Mouse (Mus musculus) neutrophil, adult 5-6 weeks (primary cell): ENCODE data around the gene Pfpl. TPM values are rescaled to one million over a fixed set of nuclear protein-coding genes. Genes with fewer than 3 reads are reported as not detected.

Experiments
- ATAC-seq: fragments of 151-379, 151-347 bp; 2 replicates; pipeline ENCODE4 v1.8.0; 2017; ENCODE audit warnings: mild to moderate bottlenecking, moderate TSS enrichment; ENCODE audit not compliant: insufficient number of reproducible peaks, poor library complexity, low FRiP score, severe bottlenecking; ENCODE audit errors: extremely low read depth
- total RNA-seq: library from RNA; stranded (forward); fragments of 200-1000 nt; gene quantifications from 2 replicates; pipeline ENCODE4 v1.2.3, GENCODE M21; 2017

The Pfpl gene
- total RNA-seq, 1 experiment from 2014 or later: not detected

GRCm38 (mm10) chr19:12462851-12463721 lies 35.4 kb downstream of the Pfpl start:
- no peak for ATAC-seq

DNA sequence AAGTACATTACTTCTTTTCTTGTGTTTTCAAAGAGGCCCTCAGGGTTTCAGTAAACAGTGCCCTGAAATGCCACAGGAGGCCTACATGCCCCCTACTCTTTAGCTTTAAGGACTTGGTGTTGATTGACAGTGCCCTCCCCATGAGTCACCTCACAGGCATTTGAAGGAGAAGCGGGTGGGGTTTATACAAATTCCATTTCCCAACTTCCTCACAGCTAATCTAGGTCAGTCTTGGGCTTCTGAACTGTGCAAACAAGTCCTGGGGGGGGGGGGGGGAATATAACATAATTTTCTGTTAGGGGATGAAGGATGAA lies 36.0 kb downstream of the Pfpl start:
- ATAC-seq: peak; percentile 19; the same call in 1 of the 2 replicates

- peak; percentile 51 for ATAC-seq
Observed at GRCm38 (mm10) chr19:12464127-12464526, 36.4 kb downstream of the Pfpl start.

DNA sequence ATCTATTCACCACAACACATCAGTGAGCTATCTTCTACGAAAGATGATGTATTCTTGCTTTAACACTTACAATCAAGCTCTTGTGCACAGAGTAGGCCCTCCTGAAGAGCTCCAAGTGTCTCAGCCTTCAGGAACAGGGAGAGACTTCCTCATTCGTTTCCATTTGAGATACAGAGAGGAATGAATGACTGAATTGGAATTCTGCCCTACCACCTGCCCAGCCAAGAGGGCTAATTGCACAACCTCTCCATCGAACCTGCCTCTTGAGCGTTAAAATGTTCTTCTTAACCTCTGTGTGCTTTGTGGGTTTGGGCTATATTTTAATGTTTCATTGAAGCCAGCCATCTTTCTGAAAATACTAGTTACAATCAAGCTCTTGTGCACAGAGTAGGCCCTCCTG lies 37.0 kb downstream of the Pfpl start:
- no peak for ATAC-seq

DNA sequence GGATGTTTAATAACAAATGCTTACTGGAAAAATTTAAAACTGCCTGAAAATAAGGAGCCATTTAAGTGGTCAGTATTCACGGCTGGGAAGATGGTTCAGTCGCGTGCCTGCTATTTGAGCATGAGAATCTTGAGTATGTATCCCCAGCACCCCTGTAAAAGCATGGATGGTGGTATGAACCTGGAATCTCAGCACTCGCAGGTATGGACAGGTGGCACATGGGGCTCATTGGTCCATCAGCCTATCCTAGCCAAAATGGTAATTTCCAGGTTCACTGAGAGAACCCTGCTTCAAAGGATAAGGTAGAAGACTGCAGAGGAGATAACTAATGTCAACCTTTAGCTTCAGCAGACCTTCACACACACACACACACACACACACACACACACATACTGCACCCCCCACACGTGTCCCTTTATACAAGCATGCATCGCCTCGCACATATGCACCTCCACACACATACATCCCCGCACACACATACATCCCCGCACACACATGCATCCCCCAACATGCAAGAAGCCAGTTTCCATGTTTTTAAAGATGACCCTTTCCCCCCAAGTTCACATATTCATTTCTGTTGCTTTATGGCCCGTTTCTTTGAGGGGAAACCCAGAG lies 37.9 kb downstream of the Pfpl start:
- no peak for ATAC-seq

DNA sequence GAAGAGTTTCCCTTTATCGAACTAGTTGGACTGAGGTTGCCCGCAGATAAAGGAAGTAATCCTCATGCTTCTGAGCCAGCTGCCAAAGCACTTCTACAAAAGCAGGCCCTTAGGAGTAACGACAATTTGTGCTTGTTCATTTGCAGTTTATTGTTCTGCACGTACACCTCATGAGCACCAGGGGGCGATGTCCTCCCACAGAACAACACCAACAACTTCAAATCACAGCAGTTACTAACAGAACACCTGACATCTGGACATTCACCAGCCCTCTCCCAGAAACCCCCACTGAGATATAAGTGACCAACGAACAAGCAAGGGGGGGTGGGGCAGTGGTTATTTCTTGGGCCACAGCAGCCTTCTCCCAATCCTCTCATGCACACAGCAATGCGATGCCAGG lies 38.5 kb downstream of the Pfpl start:
- peak; percentile 87 for ATAC-seq

DNA sequence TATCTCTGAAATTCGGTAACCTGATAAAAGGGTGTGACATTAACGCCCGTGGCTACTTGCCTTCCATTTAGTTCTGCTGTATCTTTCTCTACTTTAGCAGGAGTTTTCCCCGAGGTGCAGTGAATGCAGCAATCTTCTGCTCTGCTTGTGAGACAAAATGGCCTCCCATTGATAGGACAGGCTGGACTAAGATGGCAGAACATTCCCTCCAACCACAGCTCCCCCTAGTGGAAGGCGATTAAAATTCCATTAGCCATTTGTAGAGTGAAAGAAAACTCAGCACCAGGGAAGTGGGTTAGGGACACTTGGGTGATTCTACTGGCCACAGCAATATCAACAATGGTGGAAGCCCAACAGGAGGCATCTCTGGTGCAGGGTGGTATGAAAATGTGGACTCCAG lies 39.7 kb downstream of the Pfpl start:
- ATAC-seq: peak; percentile 34; the same call in 1 of the 2 replicates

DNA sequence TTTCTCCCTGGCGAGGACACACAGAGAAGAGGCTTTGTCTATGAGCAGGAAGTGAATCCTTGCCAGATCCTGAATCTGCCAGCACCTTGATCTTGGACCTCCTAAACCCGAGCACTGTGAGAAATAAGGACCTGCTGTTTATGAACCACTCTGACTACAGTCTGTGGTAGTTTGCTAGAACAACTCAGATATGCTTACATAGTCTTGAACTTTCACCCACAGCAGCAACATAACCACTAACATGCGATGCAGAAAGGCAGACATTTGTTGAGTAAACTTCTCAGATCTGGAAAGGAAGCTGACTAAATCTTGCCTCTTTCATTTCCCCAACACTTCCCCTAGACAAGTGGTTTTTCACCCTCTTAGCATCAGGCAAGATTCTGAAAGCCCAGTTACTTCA lies 44.2 kb downstream of the Pfpl start:
- ATAC-seq: peak; percentile 17; the same call in 1 of the 2 replicates

GRCm38 (mm10) chr19:12472381-12472976 lies 44.8 kb downstream of the Pfpl start:
- no peak for ATAC-seq

GRCm38 (mm10) chr19:12473201-12473641 lies 45.5 kb downstream of the Pfpl start:
- ATAC-seq: no peak

GRCm38 (mm10) chr19:12473951-12474350 lies 46.2 kb downstream of the Pfpl start:
- no peak for ATAC-seq

- peak; percentile 59 for ATAC-seq
Observed at GRCm38 (mm10) chr19:12475380-12476250, 47.9 kb downstream of the Pfpl start.

DNA sequence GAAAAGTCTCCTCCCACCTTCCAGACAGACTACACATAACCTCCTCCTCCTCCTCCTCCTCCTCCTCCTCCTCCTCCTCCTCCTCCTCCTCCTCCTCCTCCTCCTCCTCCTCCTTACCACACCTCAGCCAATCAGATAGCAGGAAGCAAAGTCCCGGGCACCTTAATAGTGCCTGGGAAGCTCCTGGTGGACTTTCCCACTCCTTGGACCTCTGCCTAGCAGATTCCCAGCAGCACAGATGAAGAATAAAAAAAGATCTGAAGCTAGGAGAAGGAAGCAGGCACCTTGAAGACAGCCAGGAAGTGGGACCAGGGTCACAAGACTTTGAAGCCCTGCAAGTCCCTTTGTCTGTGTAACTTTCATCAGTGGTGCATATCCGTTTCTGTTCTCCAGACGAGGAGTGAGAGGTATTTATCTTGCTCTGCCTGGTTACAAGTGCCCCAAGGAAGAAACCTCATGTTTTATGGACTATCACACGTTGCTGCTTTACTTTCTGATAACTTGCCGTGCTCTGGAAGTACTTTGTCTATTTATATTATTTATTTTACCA lies 49.1 kb downstream of the Pfpl start:
- peak; percentile 31; the same call in 1 of the 2 replicates for ATAC-seq

GRCm38 (mm10) chr19:12478369-12478768 lies 50.7 kb downstream of the Pfpl start:
- ATAC-seq: no peak

Other genes with a start within 250 kb of the Pfpl start
- not detected in 2 replicates for gene Olfr1431, start 227.3 kb upstream of the Pfpl start, total RNA-seq
- gene Olfr1432, start 195.3 kb upstream of the Pfpl start, total RNA-seq: not detected in 2 replicates
- not detected in 2 replicates for gene Olfr262, start 186.2 kb upstream of the Pfpl start, total RNA-seq
- gene Olfr235, start 166.9 kb upstream of the Pfpl start, total RNA-seq: 0.12 TPM in 1 of 2 replicates, not detected in the other
- gene Olfr1434, start 148.1 kb upstream of the Pfpl start, total RNA-seq: not detected in 2 replicates
- not detected in 2 replicates for gene Olfr1436, start 128.8 kb upstream of the Pfpl start, total RNA-seq
- 0.12 TPM in 1 of 2 replicates, not detected in the other for gene Olfr1437, start 102.8 kb upstream of the Pfpl start, total RNA-seq
- not detected in 2 replicates for gene Olfr1438-ps1, start 92.0 kb upstream of the Pfpl start, total RNA-seq
- not detected in 2 replicates for gene Olfr1440, start 40.6 kb upstream of the Pfpl start, total RNA-seq
- not detected in 2 replicates for gene Olfr1441, start 10.5 kb upstream of the Pfpl start, total RNA-seq
- gene Mpeg1, start 32.9 kb downstream of the Pfpl start, total RNA-seq: 276 and 282 TPM in 2 replicates
- 9.8 and 10.5 TPM in 2 replicates for gene Dtx4, start 73.5 kb downstream of the Pfpl start, total RNA-seq
- 326 and 339 TPM in 2 replicates for gene Fam111a, start 117.8 kb downstream of the Pfpl start, total RNA-seq
- not detected in 2 replicates for gene Gm4952, start 172.1 kb downstream of the Pfpl start, total RNA-seq
- not detected in 2 replicates for gene Glyat, start 205.4 kb downstream of the Pfpl start, total RNA-seq
- gene Olfr1442, start 242.5 kb downstream of the Pfpl start, total RNA-seq: not detected in 2 replicates